Mouse (Mus musculus): ENCODE data around the gene Enpp4. TPM values are rescaled to one million over a fixed set of nuclear protein-coding genes. Genes with fewer than 3 reads are reported as not detected.

Enpp4 gene
- polyA plus RNA-seq, 1 experiment from 2014 or later, result 6.5 TPM

GRCm38 (mm10) chr17:44057123-44057522 lies 48.5 kb downstream of the Enpp4 start:
- no peaks in the 10 kb centered on the region for H3K9me3 ChIP-seq
- H3K4me1 ChIP-seq, result no peaks in the 10 kb centered on the region
- H3K9ac ChIP-seq, result no peak overlapping the region
- WGBS, result 93% methylated on average over 1 of the region's 1 CpGs
- H3K27me3 ChIP-seq, result no peaks in the 10 kb centered on the region
- no peak overlapping the region for H3K4me3 ChIP-seq
- no peak overlapping the region for H3K27ac ChIP-seq
- no peak overlapping the region for H3K4me2 ChIP-seq
- H3K36me3 ChIP-seq, result no peaks in the 10 kb centered on the region
- no peak for ATAC-seq (ENCODE audit: borderline replicate concordance, extremely low read depth, low FRiP score, low TSS enrichment)

DNA sequence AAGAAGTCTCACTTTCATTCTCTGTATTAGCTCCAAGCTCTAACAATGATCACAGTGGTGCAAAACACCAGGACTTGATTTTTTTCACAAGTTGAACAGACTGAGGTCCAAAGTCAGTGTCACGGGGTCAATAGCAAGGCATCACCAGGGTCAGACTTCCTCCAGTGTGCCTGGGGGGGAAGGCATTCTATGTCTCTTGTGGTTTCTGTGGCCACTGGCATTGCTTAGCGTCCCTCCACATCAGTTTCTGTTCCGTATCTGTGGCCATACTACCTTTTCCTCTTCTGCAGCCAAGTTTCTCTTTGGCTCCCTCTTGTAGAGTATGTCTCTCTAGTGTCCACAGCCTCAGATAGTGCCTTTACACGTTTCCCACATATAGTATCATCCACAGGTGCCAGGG lies 52.2 kb downstream of the Enpp4 start:
- WGBS, result 76% methylated on average over 4 of the region's 4 CpGs
- H3K4me2 ChIP-seq, result no peak overlapping the region
- H3K27ac ChIP-seq, result no peak overlapping the region
- no peaks in the 10 kb centered on the region for H3K4me1 ChIP-seq
- no peaks in the 10 kb centered on the region for H3K9me3 ChIP-seq
- H3K36me3 ChIP-seq, result no peaks in the 10 kb centered on the region
- ATAC-seq (ENCODE audit: borderline replicate concordance, extremely low read depth, low FRiP score, low TSS enrichment), result no peak
- H3K4me3 ChIP-seq, result no peak overlapping the region
- no peak overlapping the region for H3K9ac ChIP-seq
- no peaks in the 10 kb centered on the region for H3K27me3 ChIP-seq

Other genes starting within 250 kb of the Enpp4 start
- 21.9 and 25.3 TPM in 2 replicates for gene Enpp5, start 27.0 kb downstream of the Enpp4 start, polyA plus RNA-seq (2015; fragmentation: Nextera tagmentation; extraction: Ambion mirVana)
- gene Clic5, start 82.8 kb upstream of the Enpp4 start, polyA plus RNA-seq (2015; fragmentation: Nextera tagmentation; extraction: Ambion mirVana), result 10.0 and 13.1 TPM in 2 replicates

All from lung, embryonic 15.5 days (tissue).